Mouse (Mus musculus): Measurements from ENCODE around the gene Ssna1. TPM values are rescaled to one million over a fixed set of nuclear protein-coding genes. Genes with fewer than 3 reads are reported as not detected.

The Ssna1 gene
- polyA plus RNA-seq, 1 experiment = 75.9 TPM

DNA sequence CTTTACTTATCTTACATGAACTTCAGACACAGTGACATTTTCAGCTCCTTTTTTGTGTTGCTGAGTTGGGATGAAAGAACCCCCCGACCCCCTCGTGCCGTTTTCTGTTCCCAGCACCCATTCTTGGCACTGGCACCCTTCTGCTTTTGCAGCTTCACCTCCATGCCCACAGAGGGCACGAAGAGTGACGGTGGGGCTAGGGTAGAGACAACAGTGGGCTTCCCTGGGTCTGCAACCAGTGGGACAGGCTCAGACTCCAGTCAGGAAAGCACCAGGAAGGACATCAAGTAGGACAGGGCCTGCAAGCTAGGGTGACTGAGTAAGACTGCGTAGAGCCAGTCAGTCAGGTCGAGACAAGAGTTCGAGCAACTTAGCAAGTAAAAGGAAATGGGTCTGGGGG is 31.9 kb downstream of the Ssna1 start:
- DNase-seq = no peak
- Histone ChIP-seq H3K4me3 (replicated peaks; ENCODE audit: insufficient read depth, low read depth, low read length) (peak overlapping the region; percentile 35), H3K4me1 (ENCODE audit: control insufficient read depth, insufficient read depth, low read length) (peaks cover 31% of the 10 kb centered on the region), H3K27ac (ENCODE audit: insufficient read depth, low read length) (no peak overlapping the region), H3K27me3 (ENCODE audit: control insufficient read depth, insufficient read depth, low read length) (no peaks in the 10 kb centered on the region)
- 63% methylated on average over 8 of the region's 8 CpGs for WGBS
- TF ChIP-seq CTCF (IDR thresholded peaks at IDR 0.05; ENCODE audit: borderline replicate concordance, insufficient read depth, low read depth, low read length) (no peak), POLR2A (IDR thresholded peaks at IDR 0.05; ENCODE audit: borderline replicate concordance, insufficient read depth, low read length) (no peak)

- no peak for TF ChIP-seq POLR2A (IDR thresholded peaks at IDR 0.05; ENCODE audit: borderline replicate concordance, insufficient read depth, low read length)
- TF ChIP-seq CTCF (IDR thresholded peaks at IDR 0.05; ENCODE audit: borderline replicate concordance, insufficient read depth, low read depth, low read length) = no peak
- H3K4me3 ChIP-seq (replicated peaks; ENCODE audit: insufficient read depth, low read depth, low read length) = no peak overlapping the region
- no peak overlapping the region for H3K27ac ChIP-seq (ENCODE audit: insufficient read depth, low read length)
- no peaks in the 10 kb centered on the region for H3K27me3 ChIP-seq (ENCODE audit: control insufficient read depth, insufficient read depth, low read length)
- WGBS = 81% methylated on average over 3 of the region's 3 CpGs
- DNase-seq = no peak
- peaks cover 25% of the 10 kb centered on the region for H3K4me1 ChIP-seq (ENCODE audit: control insufficient read depth, insufficient read depth, low read length)
Measured at GRCm38 (mm10) chr2:25239766-25240165, 32.5 kb downstream of the Ssna1 start.

DNA sequence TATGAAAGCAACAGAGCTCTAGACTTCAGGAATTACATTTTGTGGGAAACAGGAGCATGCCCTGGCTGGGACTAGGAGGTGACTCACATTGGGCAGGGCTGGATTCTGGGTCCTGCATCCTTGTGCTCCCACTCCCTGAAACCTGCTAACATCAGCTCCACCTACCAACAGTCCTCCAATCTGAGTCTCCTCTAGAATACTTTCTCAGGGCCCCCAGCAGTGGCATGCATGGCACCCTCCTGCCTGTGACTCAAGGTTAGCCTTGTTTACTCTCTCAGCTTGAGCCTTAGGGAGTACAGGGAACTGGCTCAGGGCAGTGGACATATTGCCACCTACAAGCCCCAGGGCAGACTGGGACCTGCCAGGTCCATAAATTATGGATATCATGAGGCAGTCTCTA is 34.1 kb downstream of the Ssna1 start:
- DNase-seq = no peak
- no peak overlapping the region for H3K27ac ChIP-seq (ENCODE audit: insufficient read depth, low read length)
- H3K4me1 ChIP-seq (ENCODE audit: control insufficient read depth, insufficient read depth, low read length) = peaks cover 11% of the 10 kb centered on the region
- H3K4me3 ChIP-seq (replicated peaks; ENCODE audit: insufficient read depth, low read depth, low read length) = no peak overlapping the region
- TF ChIP-seq POLR2A (IDR thresholded peaks at IDR 0.05; ENCODE audit: borderline replicate concordance, insufficient read depth, low read length) (no peak), CTCF (IDR thresholded peaks at IDR 0.05; ENCODE audit: borderline replicate concordance, insufficient read depth, low read depth, low read length) (no peak)
- H3K27me3 ChIP-seq (ENCODE audit: control insufficient read depth, insufficient read depth, low read length) = no peaks in the 10 kb centered on the region

GRCm38 (mm10) chr2:25237522-25237921 is 34.7 kb downstream of the Ssna1 start:
- no peak for TF ChIP-seq CTCF (IDR thresholded peaks at IDR 0.05; ENCODE audit: borderline replicate concordance, insufficient read depth, low read depth, low read length)
- TF ChIP-seq POLR2A (IDR thresholded peaks at IDR 0.05; ENCODE audit: borderline replicate concordance, insufficient read depth, low read length) = no peak
- Histone ChIP-seq H3K27me3 (ENCODE audit: control insufficient read depth, insufficient read depth, low read length) (no peaks in the 10 kb centered on the region), H3K27ac (ENCODE audit: insufficient read depth, low read length) (no peak overlapping the region), H3K4me1 (ENCODE audit: control insufficient read depth, insufficient read depth, low read length) (peaks cover 11% of the 10 kb centered on the region), H3K4me3 (replicated peaks; ENCODE audit: insufficient read depth, low read depth, low read length) (no peak overlapping the region)
- 59% methylated on average over 4 of the region's 4 CpGs for WGBS
- no peak for DNase-seq

GRCm38 (mm10) chr2:25236614-25237013 is 35.6 kb downstream of the Ssna1 start, which contains the start of gene Rnf224:
Gene Rnf224, minus strand, starts transcription at chr2:25236787.
- no peak within 1 kb of the TSS for H3K27ac ChIP-seq (ENCODE audit: insufficient read depth, low read length)
- DNase-seq = no peak
- peaks cover 11% of the 10 kb centered on the region for H3K4me1 ChIP-seq (ENCODE audit: control insufficient read depth, insufficient read depth, low read length)
- 43% methylated on average over 8 of the region's 8 CpGs for WGBS
- H3K27me3 ChIP-seq (ENCODE audit: control insufficient read depth, insufficient read depth, low read length) = no peaks in the 10 kb centered on the region
- H3K4me3 ChIP-seq (replicated peaks; ENCODE audit: insufficient read depth, low read depth, low read length) = no peak within 1 kb of the TSS
- no peak for TF ChIP-seq POLR2A (IDR thresholded peaks at IDR 0.05; ENCODE audit: borderline replicate concordance, insufficient read depth, low read length)
- no peak for TF ChIP-seq CTCF (IDR thresholded peaks at IDR 0.05; ENCODE audit: borderline replicate concordance, insufficient read depth, low read depth, low read length)

DNA sequence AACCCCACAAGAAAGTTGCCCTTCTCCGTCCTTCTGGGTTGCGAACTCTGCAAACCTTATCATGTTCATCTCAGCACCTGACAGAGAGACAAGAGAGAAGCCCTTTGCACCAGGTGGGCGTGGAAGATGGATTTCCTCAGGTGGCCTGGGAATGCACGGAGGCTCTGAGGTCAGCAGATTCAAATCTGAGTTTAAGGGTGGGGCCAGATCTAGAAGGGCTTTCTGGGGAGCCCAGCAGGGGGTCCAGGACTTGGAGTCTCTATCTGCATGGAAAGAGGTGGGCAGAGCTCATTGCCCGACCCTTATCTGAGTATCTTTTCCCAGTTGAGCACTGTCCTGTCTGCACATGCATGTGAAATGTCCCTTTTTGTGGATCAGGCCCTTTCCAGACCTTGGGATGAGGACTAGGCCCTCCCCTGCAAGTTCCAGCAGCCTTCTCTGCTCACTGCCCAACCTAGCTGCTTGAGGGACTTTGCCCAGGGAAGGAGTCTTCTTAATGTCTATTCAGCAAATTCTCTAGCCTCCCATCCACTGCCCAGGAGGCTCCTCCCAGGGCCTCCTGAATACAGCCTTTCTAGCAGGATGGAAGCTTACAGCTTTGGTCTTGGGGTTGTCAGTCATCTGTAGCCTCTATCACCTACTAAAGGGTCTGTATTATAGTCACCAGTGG is 37.6 kb downstream of the Ssna1 start:
- Histone ChIP-seq H3K27me3 (ENCODE audit: control insufficient read depth, insufficient read depth, low read length) (no peaks in the 10 kb centered on the region), H3K4me1 (ENCODE audit: control insufficient read depth, insufficient read depth, low read length) (no peaks in the 10 kb centered on the region), H3K4me3 (replicated peaks; ENCODE audit: insufficient read depth, low read depth, low read length) (no peak overlapping the region), H3K27ac (ENCODE audit: insufficient read depth, low read length) (no peak overlapping the region)
- 70% methylated on average over 5 of the region's 5 CpGs for WGBS
- no peak for TF ChIP-seq POLR2A (IDR thresholded peaks at IDR 0.05; ENCODE audit: borderline replicate concordance, insufficient read depth, low read length)
- no peak for TF ChIP-seq CTCF (IDR thresholded peaks at IDR 0.05; ENCODE audit: borderline replicate concordance, insufficient read depth, low read depth, low read length)
- no peak for DNase-seq

- no peak for DNase-seq
- Histone ChIP-seq H3K4me3 (replicated peaks; ENCODE audit: insufficient read depth, low read depth, low read length) (no peak within 1 kb of the TSS), H3K27ac (ENCODE audit: insufficient read depth, low read length) (no peak within 1 kb of the TSS), H3K4me1 (ENCODE audit: control insufficient read depth, insufficient read depth, low read length) (peaks cover under 1% of the 10 kb centered on the region; the same call in 1 of the 2 replicates), H3K27me3 (ENCODE audit: control insufficient read depth, insufficient read depth, low read length) (no peaks in the 10 kb centered on the region)
- 82% methylated on average over 3 of the region's 3 CpGs for WGBS
- TF ChIP-seq CTCF (IDR thresholded peaks at IDR 0.05; ENCODE audit: borderline replicate concordance, insufficient read depth, low read depth, low read length) (no peak), POLR2A (IDR thresholded peaks at IDR 0.05; ENCODE audit: borderline replicate concordance, insufficient read depth, low read length) (no peak)
Measured at GRCm38 (mm10) chr2:25234050-25234449, 38.2 kb downstream of the Ssna1 start, which contains the start of gene Slc34a3. Gene Slc34a3, minus strand, starts transcription at chr2:25234364.

DNA sequence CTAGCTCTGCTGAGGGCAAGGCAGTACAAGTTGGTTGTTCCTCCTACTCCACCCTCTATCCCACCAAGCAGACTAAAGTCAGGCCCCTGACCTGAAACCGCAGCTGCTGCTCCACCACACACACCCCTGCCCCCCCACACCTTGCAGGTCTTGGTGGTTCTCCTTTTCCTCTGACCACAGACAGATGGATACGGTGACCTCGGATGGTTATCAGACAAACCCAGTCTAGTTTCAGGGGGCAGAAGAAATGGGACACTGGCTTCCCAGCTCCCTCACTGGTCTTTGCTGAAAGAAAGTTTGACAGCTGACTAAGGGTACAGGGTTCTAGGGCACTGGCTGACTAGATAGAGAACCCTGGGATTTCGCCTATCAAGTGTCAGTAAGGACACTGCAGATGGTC is 38.8 kb downstream of the Ssna1 start:
- Histone ChIP-seq H3K4me1 (ENCODE audit: control insufficient read depth, insufficient read depth, low read length) (peaks cover 4% of the 10 kb centered on the region; the same call in 1 of the 2 replicates), H3K27ac (ENCODE audit: insufficient read depth, low read length) (no peak overlapping the region), H3K4me3 (replicated peaks; ENCODE audit: insufficient read depth, low read depth, low read length) (no peak overlapping the region), H3K27me3 (ENCODE audit: control insufficient read depth, insufficient read depth, low read length) (no peaks in the 10 kb centered on the region)
- DNase-seq = no peak
- 79% methylated on average over 4 of the region's 4 CpGs for WGBS
- TF ChIP-seq POLR2A (IDR thresholded peaks at IDR 0.05; ENCODE audit: borderline replicate concordance, insufficient read depth, low read length) = no peak
- no peak for TF ChIP-seq CTCF (IDR thresholded peaks at IDR 0.05; ENCODE audit: borderline replicate concordance, insufficient read depth, low read depth, low read length)

All from cerebellum, adult 2 months (tissue).